21 mouse cellular contexts compared by ENCODE assay signal in the genomic region with DNA sequence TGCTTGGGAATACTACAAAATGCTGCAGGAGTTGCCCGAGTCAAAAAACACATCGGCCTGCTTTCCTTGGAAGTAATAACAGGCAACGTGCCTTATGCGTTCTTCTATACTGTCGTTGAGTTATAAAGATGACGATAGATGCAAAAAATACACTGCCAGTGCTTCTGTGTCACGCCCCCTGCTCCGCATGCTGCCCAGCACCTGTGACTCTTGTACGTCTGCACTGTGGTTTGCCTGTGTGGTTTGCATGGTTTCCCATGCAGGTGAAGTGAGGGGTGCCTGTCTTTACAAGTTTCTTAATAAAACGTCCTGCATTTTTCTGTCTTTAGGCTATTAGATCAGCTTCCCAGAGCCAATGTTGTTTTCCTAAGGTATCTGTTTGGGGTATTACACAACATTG.
DNase-seq lines count a peak whose midpoint lies in the region; ATAC-seq lines count a peak whose summit lies in the region.
"Had no signal": no experiment of that assay in that cellular context is flagged by ENCODE, and none has a peak within 500 bp of the region (broad histone marks: within the 10 kb centered on the region; RNA-seq: fewer than 3 reads in every experiment).

No protein-coding gene starts in this region.

- H3K9ac ChIP-seq in midbrain, embryonic 11.5 days (ENCODE audit: low read length) = no peak overlapping the region
- no peak overlapping the region for H3K9ac ChIP-seq in midbrain, embryonic 15.5 days
- H3K9ac ChIP-seq: embryonic facial prominence, embryonic 15.5 days; forebrain, embryonic 15.5 days; heart, embryonic 12.5 days; hindbrain, embryonic 14.5 days had no signal

- H3K4me3 ChIP-seq in midbrain, embryonic 11.5 days (ENCODE audit: low read depth, low read length) = no peak overlapping the region
- H3K4me3 ChIP-seq in midbrain, embryonic 15.5 days = no peak overlapping the region
- H3K4me3 ChIP-seq: embryonic facial prominence, embryonic 15.5 days; erythroblast, embryonic 14.5 days; forebrain, embryonic 15.5 days; heart, embryonic 12.5 days; hindbrain, embryonic 10.5 days had no signal

- H3K27ac ChIP-seq in midbrain, embryonic 11.5 days (ENCODE audit: low read depth, low read length) = no peak overlapping the region
- no peak overlapping the region for H3K27ac ChIP-seq in midbrain, embryonic 15.5 days
- H3K27ac ChIP-seq: embryonic facial prominence, embryonic 15.5 days; forebrain, embryonic 15.5 days; hindbrain, embryonic 10.5 days; hindbrain, embryonic 14.5 days had no signal

- no peak for ATAC-seq in midbrain, embryonic 11.5 days (ENCODE audit: low FRiP score)
- no peak for ATAC-seq in midbrain, embryonic 15.5 days (replicated peaks)
- ATAC-seq in granulocyte monocyte progenitor cell, adult 5-6 weeks (replicated peaks; ENCODE audit: poor library complexity, severe bottlenecking) = no peak
- ATAC-seq in erythroid progenitor cell, adult 5-6 weeks (replicated peaks; ENCODE audit: low FRiP score, poor library complexity, severe bottlenecking) = no peak
- ATAC-seq: activated CD4-positive, CD25-positive, alpha-beta regulatory T cell, adult 4 months; forebrain, embryonic 15.5 days; inflammation-experienced regulatory T-cells, adult 6 months; Patski had no signal

- no peaks in the 10 kb centered on the region for H3K9me3 ChIP-seq in midbrain, embryonic 11.5 days (ENCODE audit: control insufficient read depth, low read length)
- H3K9me3 ChIP-seq in midbrain, embryonic 15.5 days = no peaks in the 10 kb centered on the region
- H3K9me3 ChIP-seq: embryonic facial prominence, embryonic 15.5 days; forebrain, embryonic 15.5 days; heart, embryonic 12.5 days; hindbrain, embryonic 10.5 days had no signal

- no peaks in the 10 kb centered on the region for H3K4me1 ChIP-seq in midbrain, embryonic 11.5 days (ENCODE audit: control insufficient read depth, insufficient read depth, low read length)
- no peaks in the 10 kb centered on the region for H3K4me1 ChIP-seq in midbrain, embryonic 15.5 days
- H3K4me1 ChIP-seq: embryonic facial prominence, embryonic 15.5 days had no signal

- no peaks in the 10 kb centered on the region for H3K27me3 ChIP-seq in midbrain, embryonic 11.5 days (ENCODE audit: control insufficient read depth, insufficient read depth, low read length)
- H3K27me3 ChIP-seq in midbrain, embryonic 15.5 days (replicated peaks) = no peaks in the 10 kb centered on the region
- H3K27me3 ChIP-seq: embryonic facial prominence, embryonic 15.5 days; forebrain, embryonic 15.5 days; heart, embryonic 12.5 days; Patski had no signal

- no peaks in the 10 kb centered on the region for H3K36me3 ChIP-seq in midbrain, embryonic 11.5 days (ENCODE audit: control insufficient read depth, insufficient read depth, low read length)
- peaks cover 7% of the 10 kb centered on the region; the same call in 1 of the 2 replicates for H3K36me3 ChIP-seq in midbrain, embryonic 15.5 days (replicated peaks)
- H3K36me3 ChIP-seq: embryonic facial prominence, embryonic 15.5 days; forebrain, embryonic 15.5 days; heart, embryonic 12.5 days; hindbrain, embryonic 10.5 days had no signal

- no peak overlapping the region for H3K4me2 ChIP-seq in midbrain, embryonic 11.5 days
- no peak overlapping the region for H3K4me2 ChIP-seq in midbrain, embryonic 15.5 days
- H3K4me2 ChIP-seq: embryonic facial prominence, embryonic 15.5 days; forebrain, embryonic 15.5 days; heart, embryonic 12.5 days; hindbrain, embryonic 14.5 days had no signal

- WGBS in midbrain, embryonic 11.5 days = 91% methylated on average over 10 of the region's 10 CpGs
- 94% methylated on average over 10 of the region's 10 CpGs for WGBS in midbrain, embryonic 15.5 days

- DNase-seq in midbrain, embryonic 11.5 days (ENCODE audit: low spot score, missing footprints) = peak; percentile 44
- peak; percentile 22 for DNase-seq in naive thymus-derived CD4-positive, alpha-beta T cell, adult 2 months (ENCODE audit: low read depth)
- peak; percentile 78 to 81 for DNase-seq in thymus, postnatal 10 days (ENCODE audit: low spot score in 2 of 2)
- DNase-seq in thymus, postnatal 4 days = peak; percentile 80
- DNase-seq in Muller cell, postnatal 12 days (ENCODE audit: inconsistent ontology term) = no peak
- DNase-seq: adrenal gland, postnatal 14 days; cerebellum, adult 18-20 months; cerebellum, adult 9-11 months; gastrocnemius, postnatal 10 days had no signal
